Mouse (Mus musculus) urinary bladder, postnatal 25 days (tissue): ENCODE data around the gene Smu1.

Experiments used
- DNase-seq: peaks from one replicate; pipeline ENCODE4 v3.0.0; 2022; ENCODE audit warnings: low spot score

Smu1 gene

GRCm38 (mm10) chr4:40757780-40758420, at the start of gene Smu1:
Gene Smu1 (minus strand): TSS chr4:40757923.
- peak; percentile 98 for DNase-seq

DNA sequence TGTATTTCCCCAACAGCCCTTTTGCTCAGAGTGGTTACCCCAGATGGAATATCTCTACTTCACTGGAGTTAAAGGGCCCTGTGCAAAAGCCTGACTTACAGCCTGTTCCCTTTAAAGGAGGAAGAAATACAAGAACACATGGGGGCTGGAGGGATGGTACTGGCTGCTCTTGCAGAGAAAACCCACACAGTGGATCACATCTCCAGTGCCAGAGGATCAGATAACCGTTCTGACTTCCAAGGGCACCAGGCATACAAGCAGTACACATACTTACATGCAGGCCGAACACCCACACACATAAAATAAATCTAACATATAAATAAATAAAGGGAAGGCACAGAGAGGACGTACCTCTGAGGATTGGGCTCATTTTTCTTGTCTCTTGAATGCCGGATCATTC, 49.7 kb upstream of the Smu1 start:
- DNase-seq, result no peak

DNA sequence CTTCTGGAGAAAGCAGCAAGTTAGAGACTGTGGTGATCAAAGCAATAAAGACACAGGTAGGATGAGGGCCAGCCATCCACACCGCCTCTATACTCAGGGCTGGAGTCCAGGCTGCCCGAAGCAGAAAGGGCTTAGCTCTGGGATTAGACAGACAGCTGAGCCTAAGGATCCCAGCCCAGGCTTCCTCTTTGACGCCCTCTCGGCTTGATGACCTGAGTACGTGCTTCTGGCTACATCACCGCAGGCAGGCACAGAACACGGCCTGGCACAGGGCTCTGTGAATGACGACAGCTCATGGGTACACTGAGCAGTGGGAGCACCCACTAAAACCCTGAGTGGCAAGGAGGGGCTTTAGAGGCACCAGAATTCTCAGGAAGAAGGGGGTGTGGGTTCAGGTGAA, 47.7 kb upstream of the Smu1 start:
- DNase-seq, result no peak

- DNase-seq, result no peak
These were observed 45.1 kb upstream of the Smu1 start for GRCm38 (mm10) chr4:40802787-40803186.

DNA sequence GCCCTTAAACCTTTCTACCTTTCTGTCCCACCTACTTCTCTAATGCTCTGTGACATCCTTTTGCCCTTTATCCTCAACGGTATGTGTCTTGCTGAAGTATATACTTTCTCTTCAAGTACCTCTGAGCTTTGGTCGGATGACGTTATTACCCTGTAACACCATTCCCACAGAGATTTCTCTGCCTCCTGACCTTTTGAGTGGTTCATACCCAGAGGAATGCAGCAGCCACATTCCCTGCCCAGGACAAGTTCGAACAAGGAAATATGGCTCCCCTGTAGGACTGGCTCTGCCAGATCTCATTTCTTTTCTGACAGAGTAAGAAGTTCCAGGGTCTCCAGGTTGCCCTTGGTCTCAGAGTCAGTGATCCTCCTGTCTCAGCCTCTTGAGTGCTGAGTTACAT, 44.2 kb upstream of the Smu1 start:
- DNase-seq, result peak; percentile 16

GRCm38 (mm10) chr4:40800873-40801272, 43.1 kb upstream of the Smu1 start:
- no peak for DNase-seq

- peak; percentile 49 for DNase-seq
These were observed 41.3 kb upstream of the Smu1 start for GRCm38 (mm10) chr4:40798833-40799555.

- no peak for DNase-seq
These were observed 38.0 kb upstream of the Smu1 start for GRCm38 (mm10) chr4:40795761-40796160.

- no peak for DNase-seq
These were observed 36.6 kb upstream of the Smu1 start for GRCm38 (mm10) chr4:40794320-40794719.

DNA sequence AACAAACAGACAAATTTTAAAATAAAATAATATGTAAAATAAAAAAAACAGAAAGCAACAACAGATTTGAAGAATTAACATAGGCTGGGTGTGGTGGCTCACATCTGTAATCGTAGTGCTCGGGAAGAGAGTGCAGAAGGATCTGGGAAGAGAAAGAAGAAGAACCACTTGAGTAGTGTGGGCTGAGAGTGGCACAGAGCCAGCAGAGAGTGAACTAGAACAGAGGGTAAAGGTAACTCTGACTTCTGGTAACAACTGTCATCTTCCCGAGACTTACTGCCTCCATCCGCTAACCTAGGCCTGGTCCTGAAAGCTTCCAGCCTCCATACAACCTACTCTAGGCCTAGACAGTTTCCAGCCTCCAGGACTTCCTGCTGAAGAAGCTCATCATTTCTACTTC, 33.5 kb upstream of the Smu1 start:
- DNase-seq, result no peak

DNA sequence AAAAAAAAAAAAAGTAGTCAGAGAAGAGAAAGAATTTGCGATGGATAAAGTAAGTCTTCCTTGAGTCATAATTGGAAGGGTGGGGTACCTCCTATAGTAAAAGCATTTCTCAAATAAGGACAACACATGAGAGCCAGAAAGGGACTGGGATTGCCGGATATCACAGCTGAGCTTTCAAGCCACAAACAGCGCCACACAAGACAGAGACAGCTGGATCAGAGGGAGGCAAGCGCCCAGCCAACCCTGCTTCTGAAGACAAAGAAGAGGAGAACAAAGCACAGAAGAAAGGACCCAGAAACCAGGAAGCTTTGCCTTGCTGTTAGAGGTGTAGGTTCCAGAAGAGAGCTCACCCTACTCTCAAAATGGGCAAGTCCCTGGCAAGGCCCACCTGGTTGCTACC, 28.9 kb upstream of the Smu1 start:
- no peak for DNase-seq

GRCm38 (mm10) chr4:40785620-40786166, 28.0 kb upstream of the Smu1 start:
- no peak for DNase-seq

DNA sequence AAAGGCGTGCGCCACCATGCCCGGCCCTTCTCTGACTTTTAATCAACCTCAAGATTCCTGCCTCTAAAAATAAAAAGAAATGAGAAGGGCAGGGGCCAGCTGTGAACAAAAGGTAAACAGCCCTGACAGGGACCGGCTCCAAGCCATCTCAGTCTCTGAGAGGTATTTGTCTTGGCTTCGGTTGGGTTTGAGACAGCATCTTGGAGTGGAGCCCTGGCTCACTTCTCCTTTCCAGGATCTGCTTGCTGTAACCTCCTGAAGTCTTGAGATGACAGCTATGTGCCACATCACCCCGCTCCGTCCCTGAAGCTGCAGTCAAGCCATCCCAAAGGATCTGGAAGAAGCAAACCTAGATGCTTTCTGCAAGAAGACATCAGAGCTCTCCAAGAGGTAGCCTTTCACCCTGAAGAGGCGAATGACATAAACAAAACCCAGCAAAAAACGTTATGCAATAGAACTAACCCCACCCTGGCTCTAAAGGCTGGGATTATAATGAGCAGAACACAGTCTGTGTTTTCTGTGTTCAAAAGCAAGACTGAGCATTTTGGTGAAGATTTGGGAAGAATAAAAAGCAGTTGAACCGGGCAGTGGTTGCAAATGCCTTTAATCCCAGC, 26.9 kb upstream of the Smu1 start:
- no peak for DNase-seq

DNA sequence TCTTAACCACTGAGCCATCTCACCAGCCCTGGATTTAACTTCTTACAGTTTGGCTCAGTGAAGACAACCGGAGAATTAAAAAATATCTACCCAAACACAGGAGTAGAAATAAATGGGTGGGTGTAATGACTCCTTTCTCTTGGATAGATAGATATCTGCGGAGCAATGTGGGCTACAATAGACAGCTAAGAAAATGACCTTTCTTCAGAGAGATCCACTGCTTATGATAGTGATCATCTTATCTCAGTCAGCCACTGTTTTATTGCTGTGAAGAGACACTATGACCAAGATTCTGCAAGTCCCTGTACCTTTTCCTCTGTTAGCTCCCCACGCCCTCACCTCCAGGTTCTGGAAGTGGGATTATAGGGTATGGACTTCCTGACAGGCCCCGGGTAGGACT, 25.3 kb upstream of the Smu1 start:
- no peak for DNase-seq

DNA sequence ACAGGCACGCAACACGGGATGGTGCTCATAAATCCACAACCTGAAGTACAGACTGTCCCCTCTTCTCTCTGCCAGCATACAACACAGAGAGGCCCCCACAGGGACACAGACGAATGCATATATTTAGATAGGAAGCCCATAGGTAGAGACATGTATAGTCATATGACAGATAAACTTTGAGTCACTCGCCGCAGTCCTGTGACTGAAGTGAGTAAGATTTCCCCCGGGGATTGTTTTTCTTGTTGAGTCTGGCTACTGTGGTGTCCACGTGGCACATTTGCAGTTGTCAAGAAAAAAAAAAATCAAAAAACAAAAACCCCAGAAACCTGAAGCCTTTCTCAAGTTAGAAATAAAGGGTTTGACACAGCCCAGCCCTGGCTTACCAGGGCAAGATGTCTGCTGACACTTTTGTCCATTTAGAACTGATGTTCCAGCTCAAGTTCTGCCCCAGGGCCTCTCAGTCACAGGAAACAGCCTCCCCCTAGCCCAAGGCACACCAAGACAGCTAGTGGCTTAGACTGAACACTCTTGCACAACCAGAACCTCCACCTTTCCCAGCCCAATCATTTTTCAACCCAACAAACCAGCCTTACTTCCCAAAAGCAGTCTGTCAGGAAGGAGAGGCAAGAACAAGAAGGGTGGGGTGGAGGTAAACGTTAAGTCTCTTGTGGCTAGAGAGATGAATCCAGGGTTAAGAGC, 24.2 kb upstream of the Smu1 start:
- no peak for DNase-seq

DNA sequence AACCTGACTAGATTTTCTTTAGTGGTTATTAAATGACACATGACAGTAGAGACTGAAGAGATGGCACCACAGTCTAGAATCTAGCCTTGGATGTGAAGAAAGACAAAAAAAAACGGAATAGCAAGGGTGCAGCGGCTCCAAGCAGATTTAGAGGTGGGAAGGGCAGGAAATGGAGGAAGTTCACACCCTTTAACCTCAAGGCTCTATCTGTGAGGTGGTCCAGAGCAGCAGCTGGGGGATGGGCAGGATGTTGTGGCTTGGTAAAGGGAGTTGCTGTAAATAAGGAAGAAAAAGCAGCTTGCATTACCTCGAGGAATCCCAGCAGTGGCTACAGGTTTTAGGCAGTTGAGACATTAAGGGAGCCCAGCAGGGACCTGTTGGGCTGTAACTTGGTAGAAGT, 23.4 kb upstream of the Smu1 start:
- no peak for DNase-seq

DNA sequence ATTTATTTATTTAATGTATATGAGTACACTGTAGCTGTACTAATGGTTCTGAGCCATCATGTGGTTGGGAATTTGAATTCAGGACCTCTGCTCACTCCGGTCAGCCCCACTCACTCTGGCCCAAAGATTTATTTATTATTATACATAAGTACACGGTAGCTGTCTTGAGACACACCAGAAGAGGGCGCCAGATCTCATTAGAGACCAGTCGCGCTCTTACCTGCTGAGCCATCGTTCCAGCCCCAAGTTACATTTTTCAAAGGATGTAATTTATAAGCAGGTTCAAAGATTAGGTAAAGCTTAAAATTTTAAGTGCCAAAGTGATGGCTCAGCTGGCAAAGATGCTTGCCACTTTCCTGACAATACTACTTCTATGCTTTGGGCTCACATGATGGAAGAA, 20.9 kb upstream of the Smu1 start:
- DNase-seq, result no peak

DNA sequence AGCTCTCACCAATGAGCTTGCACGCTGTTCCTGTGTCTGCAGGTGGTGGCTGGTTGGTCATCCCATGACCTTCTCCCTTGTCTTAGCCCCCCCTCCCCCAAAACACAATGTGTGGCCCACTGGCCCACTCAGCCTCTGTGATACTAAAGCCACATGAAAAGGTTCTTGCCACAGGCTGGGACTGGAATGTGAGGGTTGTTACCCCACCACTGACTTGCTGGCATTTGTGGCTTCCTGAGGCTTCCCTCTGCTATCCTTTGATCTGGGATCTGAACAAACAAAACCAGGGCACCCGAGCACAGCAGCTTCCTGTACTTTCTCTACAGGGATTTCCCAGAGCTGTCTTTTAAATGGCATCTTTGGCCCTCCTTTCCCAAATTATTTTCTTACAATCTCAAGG, 19.4 kb upstream of the Smu1 start:
- no peak for DNase-seq

DNA sequence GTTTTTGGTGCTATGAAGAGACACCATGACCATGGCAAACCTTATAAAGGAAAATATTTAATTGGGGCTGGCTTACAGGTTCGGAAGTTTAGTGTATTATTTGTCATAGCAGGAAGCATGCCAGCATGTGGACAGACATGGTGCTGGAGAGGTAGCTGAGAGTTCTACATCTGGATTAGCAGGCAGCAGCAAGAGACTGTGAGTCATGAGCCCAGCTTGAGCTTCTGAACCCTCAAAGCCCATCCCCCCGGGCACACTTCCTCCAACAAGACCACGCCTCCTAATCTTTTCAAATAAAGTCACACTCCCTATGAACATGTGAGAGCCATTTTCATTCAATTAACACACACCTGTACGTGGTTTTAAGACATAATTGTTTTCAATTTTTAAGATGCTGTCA, 18.7 kb upstream of the Smu1 start:
- DNase-seq, result peak; percentile 33

GRCm38 (mm10) chr4:40774279-40775259, 16.8 kb upstream of the Smu1 start:
- DNase-seq, result peak; percentile 74

DNA sequence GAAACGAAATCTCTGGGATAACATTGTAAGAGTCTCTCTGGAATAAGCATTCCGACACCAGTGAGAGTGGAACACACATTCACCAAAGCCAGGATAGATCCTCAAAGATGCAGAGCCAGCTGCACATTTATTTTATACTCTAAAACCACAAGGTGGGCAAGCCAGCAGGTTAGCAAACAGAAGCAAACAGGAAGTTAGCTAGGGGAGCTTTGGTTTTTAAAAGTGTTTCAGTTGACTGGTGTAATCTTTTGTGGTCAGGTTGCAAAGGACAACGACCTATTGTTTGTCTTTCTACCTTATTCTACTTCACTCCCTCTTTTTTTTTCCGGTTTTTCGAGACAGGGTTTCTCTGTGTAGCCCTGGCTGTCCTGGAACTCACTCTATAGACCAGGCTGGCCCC, 2.2 kb upstream of the Smu1 start:
- no peak for DNase-seq
